Mouse (Mus musculus) intestine, postnatal 0 days (tissue): ENCODE results near the gene Extl1. TPM values are rescaled to one million over a fixed set of nuclear protein-coding genes. Genes with fewer than 3 reads are reported as not detected.

Experiments
- ATAC-seq: fragments of 200-750 bp; cut with Nextera tagmentation; 2 replicates; pipeline ENCODE4 v1.8.0; 2017; ENCODE audit warnings: mild to moderate bottlenecking, moderate TSS enrichment, moderate library complexity
- H3K27ac ChIP-seq: fragments of 300-500 bp; sonication (generic); 2 replicates; pipeline ENCODE4 v1.5.1; 2014; ENCODE audit warnings: mild to moderate bottlenecking, low read depth, low read length, moderate library complexity
- H3K27me3 ChIP-seq: fragments of 300-500 bp; sonication (generic); replicated peaks from 2 replicates; pipeline ENCODE4 v1.6.1; 2014; ENCODE audit warnings: low read length, mixed read lengths; ENCODE audit not compliant: control insufficient read depth, insufficient read depth
- H3K36me3 ChIP-seq: fragments of 300-500 bp; sonication (generic); 2 replicates; pipeline ENCODE4 v1.6.1; 2014; ENCODE audit warnings: mild to moderate bottlenecking, moderate library complexity; ENCODE audit not compliant: control insufficient read depth, insufficient read depth
- H3K4me1 ChIP-seq: fragments of 300-500 bp; sonication (generic); replicated peaks from 2 replicates; pipeline ENCODE4 v1.6.1; 2014; ENCODE audit warnings: antibody characterized with exemption, low read length, mixed read lengths; ENCODE audit not compliant: control insufficient read depth, insufficient read depth
- H3K4me2 ChIP-seq: fragments of 300-500 bp; sonication (generic); replicated peaks from 2 replicates; pipeline ENCODE4 v1.6.1; 2014; ENCODE audit warnings: low read depth, mild to moderate bottlenecking, moderate library complexity
- H3K4me3 ChIP-seq: fragments of 300-500 bp; sonication (generic); 2 replicates; pipeline ENCODE4 v1.5.1; 2014; ENCODE audit warnings: low read depth, low read length
- H3K9ac ChIP-seq: fragments of 300-500 bp; sonication (generic); 2 replicates; pipeline ENCODE4 v1.6.1; 2014; ENCODE audit warnings: mild to moderate bottlenecking, low read depth, low read length
- H3K9me3 ChIP-seq: fragments of 300-500 bp; sonication (generic); 2 replicates; pipeline ENCODE4 v1.6.1; 2016; ENCODE audit warnings: mixed run types; ENCODE audit not compliant: control insufficient read depth
- CTCF ChIP-seq: sonication (generic); IDR thresholded peaks from 2 replicates; pipeline ENCODE4 v1.5.1; 2016; ENCODE audit warnings: low read depth, mild to moderate bottlenecking, control low read depth, antibody characterized with exemption, moderate library complexity
- WGBS: fragments of 180-500 bp; shearing (Covaris S2); extraction: QIAGEN DNeasy Blood & Tissue Kit; methylation state at CpG from one replicate; pipeline ENCODE4 v1.1.7; 2014; 5-methylcytosine and 5-hydroxymethylcytosine counted together
- polyA plus RNA-seq: library from polyadenylated mRNA; unstranded; fragments of >200 nt; fragmentation: Nextera tagmentation; extraction: Ambion mirVana; gene quantifications from 2 replicates; pipeline ENCODE4 v1.2.1, GENCODE M21; 2015

The Extl1 gene
- polyA plus RNA-seq, 1 experiment from 2014 or later, result 1.2 TPM

DNA sequence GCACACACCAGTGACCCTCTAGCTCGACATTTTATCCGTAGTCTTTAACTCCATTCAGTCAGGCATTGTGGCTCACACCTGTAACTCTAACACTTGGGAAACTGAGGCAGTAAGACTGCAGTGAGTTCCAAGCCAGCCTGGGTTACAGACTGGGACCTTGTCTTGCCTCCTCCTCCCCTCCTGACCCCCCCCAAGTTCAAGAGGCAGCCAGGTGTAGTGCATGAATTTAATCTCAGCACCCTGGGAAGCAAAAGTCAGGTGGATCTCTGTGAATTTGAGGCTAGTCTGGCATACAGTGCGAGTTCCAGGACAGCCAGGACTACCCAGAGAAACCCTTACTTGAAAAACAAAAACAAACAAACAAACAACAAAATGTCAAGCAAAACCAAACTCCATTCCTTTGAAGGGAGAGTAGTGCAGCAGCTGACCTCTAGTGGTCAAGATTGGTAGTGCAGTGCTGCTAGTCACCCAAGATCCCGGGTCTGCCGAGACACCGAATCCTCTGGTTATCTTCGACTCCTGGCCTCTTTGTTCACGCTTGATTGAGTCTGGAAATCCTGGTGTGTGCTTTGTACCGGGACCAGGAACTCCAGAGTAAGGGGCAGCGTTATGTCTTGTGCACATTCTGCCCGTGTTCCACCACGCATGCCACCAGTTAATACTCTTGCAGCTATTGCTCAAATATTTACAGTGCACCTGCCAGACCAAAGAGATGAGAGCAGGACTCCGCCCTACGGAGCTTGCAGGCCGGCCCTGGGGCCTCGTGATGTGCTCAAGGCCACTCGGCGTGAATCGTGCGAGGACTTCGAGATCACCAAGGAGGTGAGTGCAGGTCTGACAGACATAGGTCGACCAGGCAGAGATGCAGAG, 26.8 kb downstream of the Extl1 start:
- Histone ChIP-seq H3K36me3 (peaks cover 6% of the 10 kb centered on the region; the same call in 1 of the 2 replicates), H3K4me2 (peak overlapping the region; percentile 66), H3K4me1 (peaks cover 8% of the 10 kb centered on the region; the same call in 1 of the 2 replicates), H3K27me3 (no peaks in the 10 kb centered on the region), H3K9me3 (no peaks in the 10 kb centered on the region), H3K9ac (peak overlapping the region; percentile 26; the same call in 1 of the 2 replicates), H3K27ac (peak overlapping the region; percentile 93), H3K4me3 (peak overlapping the region; percentile 14; the same call in 1 of the 2 replicates)
- peak; percentile 36 for ATAC-seq
- peak; percentile 97 for TF ChIP-seq CTCF
- 10% methylated on average over 22 of the region's 22 CpGs for WGBS

DNA sequence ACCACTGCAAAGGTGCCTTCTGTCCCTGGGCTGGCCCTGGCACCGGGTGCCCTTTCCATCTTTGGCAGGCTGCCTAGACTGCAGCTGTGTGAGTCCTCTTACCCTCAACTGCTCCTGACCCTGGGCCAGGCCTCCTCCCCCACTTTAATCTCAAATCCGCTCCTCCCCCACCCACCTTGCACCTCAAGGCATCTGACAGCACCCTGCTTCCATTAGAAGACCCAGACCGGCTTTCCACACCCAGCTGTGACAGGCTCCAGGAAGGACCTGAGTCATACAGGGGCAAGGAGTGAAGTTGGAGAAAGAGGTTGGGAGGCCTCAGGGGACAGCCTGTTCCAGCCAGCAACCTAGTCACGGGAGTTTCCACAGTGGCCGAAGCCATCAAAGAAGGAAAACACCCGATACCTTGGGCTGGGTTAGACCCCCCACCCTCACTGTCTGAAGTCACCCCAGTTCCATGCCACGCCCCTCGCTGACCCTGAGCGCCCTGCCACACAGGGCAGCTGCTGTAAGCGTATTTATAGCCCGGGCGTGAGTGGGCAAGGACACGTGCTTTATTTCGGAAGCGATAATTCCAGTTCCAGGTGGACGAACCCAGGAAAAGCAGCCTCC, 27.7 kb downstream of the Extl1 start:
- peak overlapping the region; percentile 66 for H3K4me2 ChIP-seq
- H3K9me3 ChIP-seq, result no peaks in the 10 kb centered on the region
- ATAC-seq, result peak; percentile 67
- H3K9ac ChIP-seq, result peak overlapping the region; percentile 26; the same call in 1 of the 2 replicates
- no peak for TF ChIP-seq CTCF
- H3K36me3 ChIP-seq, result peaks cover 6% of the 10 kb centered on the region; the same call in 1 of the 2 replicates
- 25% methylated on average over 16 of the region's 16 CpGs for WGBS
- 0 out of 2 replicates have a peak overlapping the region, but pooled peaks have one; percentile 10 for H3K4me3 ChIP-seq
- no peaks in the 10 kb centered on the region for H3K27me3 ChIP-seq
- peaks cover 16% of the 10 kb centered on the region for H3K4me1 ChIP-seq
- peak overlapping the region; percentile 93 for H3K27ac ChIP-seq

DNA sequence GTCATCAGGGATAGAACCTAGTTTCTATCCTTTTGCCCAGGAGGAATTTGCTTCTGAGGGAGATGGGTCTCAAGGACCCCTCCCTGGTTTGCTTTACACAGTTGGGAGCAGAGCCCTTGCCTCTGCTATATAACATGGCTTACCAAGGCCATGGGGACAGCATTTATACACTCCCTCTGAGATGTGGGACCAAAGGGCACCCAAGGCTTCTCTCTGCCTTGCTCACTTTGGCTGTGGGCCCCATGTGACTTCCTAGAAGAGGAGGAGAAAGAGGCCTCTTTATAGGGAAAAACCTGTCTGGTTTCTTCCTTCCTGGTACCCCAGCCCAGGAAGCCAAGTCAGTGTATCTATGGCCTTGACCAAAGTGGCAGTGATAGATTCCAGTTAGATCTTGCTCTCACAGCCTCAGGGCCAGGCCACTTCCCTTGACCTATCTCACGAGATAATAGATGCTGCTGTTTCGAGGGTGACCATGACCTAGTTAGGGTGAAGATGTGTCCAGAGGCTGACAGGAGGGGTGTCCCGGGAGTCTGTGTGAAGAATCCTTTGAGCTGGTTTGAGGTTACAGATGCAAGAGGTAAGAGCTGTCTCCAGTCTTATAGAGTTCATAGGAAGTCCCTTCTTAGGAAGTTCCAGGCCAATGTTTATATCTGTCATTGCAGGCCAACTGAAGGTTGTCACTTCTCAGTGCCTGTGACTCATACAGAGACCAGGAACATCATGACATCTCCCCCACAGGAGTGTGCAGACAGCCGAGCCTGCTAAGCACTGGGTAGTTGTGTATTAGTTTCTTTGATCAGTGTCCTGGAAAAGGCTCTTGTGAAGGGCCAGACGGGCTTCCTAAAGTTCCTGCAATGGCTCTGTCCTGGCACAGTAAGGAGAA, 29.9 kb downstream of the Extl1 start:
- H3K27me3 ChIP-seq, result no peaks in the 10 kb centered on the region
- no peak for TF ChIP-seq CTCF
- H3K9me3 ChIP-seq, result no peaks in the 10 kb centered on the region
- no peak overlapping the region for H3K4me2 ChIP-seq
- H3K9ac ChIP-seq, result no peak overlapping the region
- WGBS, result 37% methylated on average over 5 of the region's 5 CpGs
- peaks cover 16% of the 10 kb centered on the region for H3K4me1 ChIP-seq
- H3K36me3 ChIP-seq, result peaks cover 12% of the 10 kb centered on the region; the same call in 1 of the 2 replicates
- no peak overlapping the region for H3K4me3 ChIP-seq
- peak; percentile 47 for ATAC-seq
- H3K27ac ChIP-seq, result peak overlapping the region; percentile 93

DNA sequence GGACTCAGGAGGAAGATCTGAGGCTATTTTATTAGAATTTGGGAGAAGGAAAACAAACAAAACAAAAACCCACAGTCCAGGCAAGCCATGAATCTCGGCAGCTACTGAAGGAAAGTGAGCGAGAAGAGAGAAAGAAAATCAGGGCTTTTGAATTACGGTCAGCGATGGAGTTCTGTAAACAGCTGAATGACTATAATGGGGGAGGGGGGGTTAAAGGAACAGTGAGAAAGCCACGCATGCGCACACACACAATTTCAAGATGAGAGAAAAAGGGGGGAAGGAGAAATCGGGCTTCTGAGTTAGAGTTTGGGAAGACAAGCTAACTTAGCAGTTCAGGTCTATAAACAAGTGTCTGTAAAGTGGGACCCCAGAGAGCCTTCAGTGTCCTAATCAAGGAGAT, 30.7 kb downstream of the Extl1 start:
- Histone ChIP-seq H3K9me3 (no peaks in the 10 kb centered on the region), H3K4me1 (peaks cover 16% of the 10 kb centered on the region), H3K4me3 (no peak overlapping the region), H3K9ac (no peak overlapping the region), H3K27me3 (no peaks in the 10 kb centered on the region), H3K4me2 (no peak overlapping the region), H3K36me3 (peaks cover 15% of the 10 kb centered on the region; the same call in 1 of the 2 replicates), H3K27ac (peak overlapping the region; percentile 93)
- TF ChIP-seq CTCF, result no peak
- ATAC-seq, result no peak
- 60% methylated on average over 7 of the region's 7 CpGs for WGBS

DNA sequence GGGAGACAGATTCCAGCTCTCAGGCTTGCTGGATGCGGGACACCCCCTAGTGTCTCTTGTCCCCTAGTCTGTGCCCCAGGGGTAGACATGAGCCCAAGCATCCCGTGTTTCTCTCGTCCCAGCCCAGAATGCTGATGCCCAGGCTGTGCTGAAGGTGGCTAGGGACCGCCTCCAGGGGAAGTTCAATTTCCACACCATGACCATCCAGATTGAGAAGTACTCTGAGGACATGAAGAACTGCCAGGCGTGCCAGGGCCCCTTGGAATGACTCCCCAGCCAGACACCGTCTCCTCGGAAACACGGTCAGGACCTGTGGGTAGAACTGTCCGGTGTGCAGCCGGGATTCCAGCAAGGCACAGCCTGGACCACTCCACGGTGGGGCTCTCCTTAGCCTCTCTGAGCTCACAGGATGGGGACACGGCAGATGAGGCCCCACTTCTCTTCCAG, 31.4 kb downstream of the Extl1 start:
- peaks cover 15% of the 10 kb centered on the region; the same call in 1 of the 2 replicates for H3K36me3 ChIP-seq
- WGBS, result 82% methylated on average over 12 of the region's 12 CpGs
- H3K9ac ChIP-seq, result no peak overlapping the region
- TF ChIP-seq CTCF, result no peak
- peaks cover 16% of the 10 kb centered on the region for H3K4me1 ChIP-seq
- H3K4me3 ChIP-seq, result no peak overlapping the region
- H3K27ac ChIP-seq, result peak overlapping the region; percentile 54; the same call in 1 of the 2 replicates
- no peak for ATAC-seq
- H3K27me3 ChIP-seq, result no peaks in the 10 kb centered on the region
- no peak overlapping the region for H3K4me2 ChIP-seq
- H3K9me3 ChIP-seq, result no peaks in the 10 kb centered on the region
